Mouse (Mus musculus): ENCODE measurements at regions not wholly inside any gene's neighbourhood (a gene's known extent, or its start where the extent isn't known, plus 50 kb on each side); places are given as distances from the start of the nearest gene placed in this dataset.

- no peaks in the 10 kb centered on the region for H3K9me3 ChIP-seq (ENCODE audit: low read length)
- H3K9ac ChIP-seq, result no peak overlapping the region
- no peak overlapping the region for H3K4me2 ChIP-seq (ENCODE audit: low read depth)
- 61% methylated on average over 7 of the region's 7 CpGs for WGBS
- ATAC-seq (peak; percentile 82), DNase-seq (no peak)
- no peaks in the 10 kb centered on the region for H3K27me3 ChIP-seq (ENCODE audit: insufficient read depth, low read length)
- no peak overlapping the region for H3K4me3 ChIP-seq (ENCODE audit: low read depth, low read length)
- no peaks in the 10 kb centered on the region for H3K4me1 ChIP-seq (ENCODE audit: insufficient read depth)
- no peaks in the 10 kb centered on the region for H3K36me3 ChIP-seq (ENCODE audit: insufficient read depth)
- H3K27ac ChIP-seq (ENCODE audit: low read depth, low read length), result no peak overlapping the region
- no peak for TF ChIP-seq CTCF (IDR thresholded peaks at IDR 0.05; ENCODE audit: low read depth)
Observed at GRCm38 (mm10) chr3:123754011-123754610, 63.5 kb upstream of the Ndst3 start.

GRCm38 (mm10) chr3:123754927-123755326 is 64.3 kb upstream of the Ndst3 start:
- Histone ChIP-seq H3K27ac (ENCODE audit: low read depth, low read length) (no peak overlapping the region), H3K9me3 (ENCODE audit: low read length) (no peaks in the 10 kb centered on the region), H3K27me3 (ENCODE audit: insufficient read depth, low read length) (no peaks in the 10 kb centered on the region), H3K4me1 (ENCODE audit: insufficient read depth) (no peaks in the 10 kb centered on the region), H3K4me2 (ENCODE audit: low read depth) (no peak overlapping the region), H3K36me3 (ENCODE audit: insufficient read depth) (no peaks in the 10 kb centered on the region), H3K4me3 (ENCODE audit: low read depth, low read length) (no peak overlapping the region), H3K9ac (no peak overlapping the region)
- TF ChIP-seq CTCF (IDR thresholded peaks at IDR 0.05; ENCODE audit: low read depth), result no peak
- 74% methylated on average over 1 of the region's 1 CpGs for WGBS
- no peak for DNase-seq
- peak; percentile 10; the same call in 1 of the 2 replicates for ATAC-seq

GRCm38 (mm10) chr3:123765911-123766556 is 75.4 kb upstream of the Ndst3 start:
- Histone ChIP-seq H3K36me3 (ENCODE audit: insufficient read depth) (no peaks in the 10 kb centered on the region), H3K4me3 (ENCODE audit: low read depth, low read length) (no peak overlapping the region), H3K4me2 (ENCODE audit: low read depth) (no peak overlapping the region), H3K9me3 (ENCODE audit: low read length) (no peaks in the 10 kb centered on the region), H3K9ac (no peak overlapping the region), H3K4me1 (ENCODE audit: insufficient read depth) (no peaks in the 10 kb centered on the region), H3K27ac (ENCODE audit: low read depth, low read length) (no peak overlapping the region), H3K27me3 (ENCODE audit: insufficient read depth, low read length) (no peaks in the 10 kb centered on the region)
- no peak for TF ChIP-seq CTCF (IDR thresholded peaks at IDR 0.05; ENCODE audit: low read depth)
- DNase-seq (no peak), ATAC-seq (no peak)
- 65% methylated on average over 3 of the region's 3 CpGs for WGBS

- no peak for TF ChIP-seq CTCF (IDR thresholded peaks at IDR 0.05; ENCODE audit: low read depth)
- Histone ChIP-seq H3K4me1 (ENCODE audit: insufficient read depth) (no peaks in the 10 kb centered on the region), H3K4me3 (ENCODE audit: low read depth, low read length) (no peak overlapping the region), H3K4me2 (ENCODE audit: low read depth) (no peak overlapping the region), H3K36me3 (ENCODE audit: insufficient read depth) (no peaks in the 10 kb centered on the region), H3K27ac (ENCODE audit: low read depth, low read length) (no peak overlapping the region), H3K9me3 (ENCODE audit: low read length) (no peaks in the 10 kb centered on the region), H3K27me3 (ENCODE audit: insufficient read depth, low read length) (no peaks in the 10 kb centered on the region), H3K9ac (no peak overlapping the region)
- WGBS, result 63% methylated on average over 6 of the region's 6 CpGs
- DNase-seq (no peak), ATAC-seq (no peak)
Observed at GRCm38 (mm10) chr3:123766557-123766913, 75.9 kb upstream of the Ndst3 start.

- H3K9ac ChIP-seq, result no peak overlapping the region
- no peak overlapping the region for H3K27ac ChIP-seq (ENCODE audit: low read depth, low read length)
- no peaks in the 10 kb centered on the region for H3K27me3 ChIP-seq (ENCODE audit: insufficient read depth, low read length)
- ATAC-seq (no peak), DNase-seq (no peak)
- H3K4me2 ChIP-seq (ENCODE audit: low read depth), result no peak overlapping the region
- H3K36me3 ChIP-seq (ENCODE audit: insufficient read depth), result no peaks in the 10 kb centered on the region
- no peaks in the 10 kb centered on the region for H3K9me3 ChIP-seq (ENCODE audit: low read length)
- no peak overlapping the region for H3K4me3 ChIP-seq (ENCODE audit: low read depth, low read length)
- peak; percentile 26; the same call in 1 of the 2 replicates for TF ChIP-seq CTCF (IDR thresholded peaks at IDR 0.05; ENCODE audit: low read depth)
- no peaks in the 10 kb centered on the region for H3K4me1 ChIP-seq (ENCODE audit: insufficient read depth)
Observed at GRCm38 (mm10) chr3:123780507-123780906, 89.9 kb upstream of the Ndst3 start.

GRCm38 (mm10) chr3:123781581-123781980 is 90.9 kb upstream of the Ndst3 start:
- H3K27me3 ChIP-seq (ENCODE audit: insufficient read depth, low read length), result no peaks in the 10 kb centered on the region
- no peaks in the 10 kb centered on the region for H3K4me1 ChIP-seq (ENCODE audit: insufficient read depth)
- no peak for ATAC-seq
- H3K36me3 ChIP-seq (ENCODE audit: insufficient read depth), result no peaks in the 10 kb centered on the region
- no peaks in the 10 kb centered on the region for H3K9me3 ChIP-seq (ENCODE audit: low read length)
- WGBS, result 79% methylated on average over 1 of the region's 1 CpGs
- no peak for DNase-seq
- no peak overlapping the region for H3K9ac ChIP-seq
- H3K4me2 ChIP-seq (ENCODE audit: low read depth), result no peak overlapping the region
- no peak for TF ChIP-seq CTCF (IDR thresholded peaks at IDR 0.05; ENCODE audit: low read depth)
- no peak overlapping the region for H3K4me3 ChIP-seq (ENCODE audit: low read depth, low read length)
- no peak overlapping the region for H3K27ac ChIP-seq (ENCODE audit: low read depth, low read length)

GRCm38 (mm10) chr3:123784127-123784526 is 93.5 kb upstream of the Ndst3 start:
- DNase-seq (peak; percentile 27), ATAC-seq (peak; percentile 76)
- WGBS, result 22% methylated on average over 1 of the region's 1 CpGs
- TF ChIP-seq CTCF (IDR thresholded peaks at IDR 0.05; ENCODE audit: low read depth), result no peak
- Histone ChIP-seq H3K4me2 (ENCODE audit: low read depth) (no peak overlapping the region), H3K9ac (no peak overlapping the region), H3K4me1 (ENCODE audit: insufficient read depth) (no peaks in the 10 kb centered on the region), H3K27me3 (ENCODE audit: insufficient read depth, low read length) (no peaks in the 10 kb centered on the region), H3K36me3 (ENCODE audit: insufficient read depth) (no peaks in the 10 kb centered on the region), H3K27ac (ENCODE audit: low read depth, low read length) (no peak overlapping the region), H3K4me3 (ENCODE audit: low read depth, low read length) (no peak overlapping the region), H3K9me3 (ENCODE audit: low read length) (no peaks in the 10 kb centered on the region)
